Mouse (Mus musculus) layer of hippocampus, postnatal 10 days (tissue): Measurements from ENCODE around the gene Tcp10c. TPM values are rescaled to one million over a fixed set of nuclear protein-coding genes. Genes with fewer than 3 reads are reported as not detected.
"Not testable (repeated sequence)": the region's sequence is repeated elsewhere in the genome, so short reads cannot be mapped to it uniquely, and the experiment has no call there.

ENCODE experiments used
- DNase-seq, 2 experiments: peaks; one replicate each; pipeline ENCODE4 v3.0.0; 2021; ENCODE audit warnings: low spot score in 2 of 2
- total RNA-seq, 2 experiments: library from RNA; stranded (reverse); gene quantifications; 2 replicates each; pipeline ENCODE4 v1.2.3; 2021

The Tcp10c gene
- total RNA-seq, 2 experiments from 2014 or later: 0.20 TPM; not detected in 1

- DNase-seq: not testable (repeated sequence)
Measured at GRCm38 (mm10) chr17:13381286-13381685, 26.9 kb downstream of the Tcp10c start.

- DNase-seq: not testable (repeated sequence)
Measured at GRCm38 (mm10) chr17:13391020-13391419, 36.6 kb downstream of the Tcp10c start.

- not testable (repeated sequence) for DNase-seq
Measured at GRCm38 (mm10) chr17:13399961-13400360, 45.6 kb downstream of the Tcp10c start.

- DNase-seq: not testable (repeated sequence)
Measured at GRCm38 (mm10) chr17:13402118-13402517, 47.7 kb downstream of the Tcp10c start.

GRCm38 (mm10) chr17:13403527-13404131, 49.3 kb downstream of the Tcp10c start:
- DNase-seq: not testable (repeated sequence)

GRCm38 (mm10) chr17:13406023-13406422, 51.7 kb downstream of the Tcp10c start:
- not testable (repeated sequence) for DNase-seq

- not testable (repeated sequence) for DNase-seq
Measured at GRCm38 (mm10) chr17:13406701-13407100, 52.3 kb downstream of the Tcp10c start.

GRCm38 (mm10) chr17:13407621-13408256, 53.4 kb downstream of the Tcp10c start:
- not testable (repeated sequence) for DNase-seq

- DNase-seq: not testable (repeated sequence)
Measured at GRCm38 (mm10) chr17:13408257-13408633, 53.9 kb downstream of the Tcp10c start.

GRCm38 (mm10) chr17:13421022-13421591, 66.7 kb downstream of the Tcp10c start:
- not testable (repeated sequence) for DNase-seq

GRCm38 (mm10) chr17:13422638-13423037, 68.3 kb downstream of the Tcp10c start:
- not testable (repeated sequence) for DNase-seq

- not testable (repeated sequence) for DNase-seq
Measured at GRCm38 (mm10) chr17:13423373-13424024, 69.1 kb downstream of the Tcp10c start.

- DNase-seq: not testable (repeated sequence)
Measured at GRCm38 (mm10) chr17:13424321-13424720, 69.9 kb downstream of the Tcp10c start.

GRCm38 (mm10) chr17:13425694-13426093, 71.3 kb downstream of the Tcp10c start:
- not testable (repeated sequence) for DNase-seq

GRCm38 (mm10) chr17:13426508-13426907, 72.1 kb downstream of the Tcp10c start:
- not testable (repeated sequence) for DNase-seq

Other genes starting within 250 kb of the Tcp10c start
- not detected for gene Unc93a, start 222.8 kb upstream of the Tcp10c start, total RNA-seq
- not detected for gene Smok2a, start 133.4 kb upstream of the Tcp10c start, total RNA-seq
- not detected for gene Smok2b, start 124.3 kb upstream of the Tcp10c start, total RNA-seq